In genomic region chr1:138250951-138251350, GRCm38 (mm10) we compare ENCODE assay signal across 14 mouse cellular contexts. TPM values are rescaled to one million over a fixed set of nuclear protein-coding genes. Genes with fewer than 3 reads are reported as not detected.
"Had no signal": no experiment of that assay in that cellular context is flagged by ENCODE, and none has a peak within 500 bp of the region (broad histone marks: within the 10 kb centered on the region; RNA-seq: fewer than 3 reads in every experiment).

No protein-coding gene starts in this region.

- DNase-seq: kidney, adult 8-10 months; kidney, postnatal 25 days; layer of hippocampus, postnatal 36 days; liver; liver, embryonic 13.5 days; liver, postnatal 0 days; right cerebral cortex, postnatal 25 days had no signal

- ATAC-seq: intestine, postnatal 0 days; liver, postnatal 0 days; midbrain, embryonic 16.5 days had no signal

RNA-seq across cellular contexts. Expression of gene Atp6v1g3, which starts 22.6 kb away (rescaled TPM):
- polyA plus RNA-seq: intestine, postnatal 0 days; liver, embryonic 13.5 days; liver, postnatal 0 days; lung, embryonic 15.5 days; midbrain, embryonic 12.5 days; midbrain, embryonic 16.5 days; neural tube, embryonic 14.5 days; small intestine, adult 2 months; stomach, embryonic 14.5 days had no signal
